Mouse (Mus musculus) heart, adult 2 months (tissue): ENCODE data around the gene Vmn1r233. TPM values are rescaled to one million over a fixed set of nuclear protein-coding genes. Genes with fewer than 3 reads are reported as not detected.

Source experiments
- DNase-seq, 2 experiments: peaks; one replicate each; pipeline ENCODE4 v3.0.0; 2021
- H3K27ac ChIP-seq: fragments of 200-600 bp; 2 replicates; pipeline ENCODE4 v1.8.1; 2022
- H3K27me3 ChIP-seq: fragments of 200-500 bp; 2 replicates; pipeline ENCODE4 v1.6.1; 2012; ENCODE audit warnings: mild to moderate bottlenecking, low read length, inconsistent platforms, mixed read lengths; ENCODE audit not compliant: control insufficient read depth, insufficient read depth
- H3K36me3 ChIP-seq: fragments of 200-500 bp; 2 replicates; pipeline ENCODE4 v1.6.1; 2012; ENCODE audit warnings: low read length, inconsistent platforms; ENCODE audit not compliant: control insufficient read depth, insufficient read depth
- H3K4me1 ChIP-seq: fragments of 200-500 bp; 2 replicates; pipeline ENCODE4 v1.6.1; 2011; ENCODE audit warnings: low read length; ENCODE audit not compliant: control insufficient read depth, insufficient read depth
- H3K4me3 ChIP-seq: fragments of 200-600 bp; 2 replicates; pipeline ENCODE4 v1.8.1; 2022
- H3K79me2 ChIP-seq: fragments of 200-500 bp; replicated peaks from 2 replicates; pipeline ENCODE4 v1.6.1; 2012; ENCODE audit warnings: mild to moderate bottlenecking, inconsistent platforms, low read length, moderate library complexity, mixed read lengths; ENCODE audit not compliant: control insufficient read depth, insufficient read depth
- H3K9ac ChIP-seq: fragments of 200-500 bp; 2 replicates; pipeline ENCODE4 v1.6.1; 2012; ENCODE audit warnings: low read depth, mild to moderate bottlenecking, control low read depth, inconsistent platforms, low read length, mixed read lengths
- CTCF ChIP-seq: fragments of 200-600 bp; IDR thresholded peaks from 2 replicates; pipeline ENCODE4 v1.8.1; 2022; ENCODE audit warnings: antibody characterized with exemption, mild to moderate bottlenecking, moderate library complexity
- EP300 ChIP-seq: fragments of 200-500 bp; IDR thresholded peaks from 2 replicates; pipeline ENCODE4 v1.6.1; 2011; ENCODE audit warnings: low read depth, low read length, control low read depth; ENCODE audit not compliant: insufficient read depth
- POLR2A ChIP-seq: fragments of 200-500 bp; IDR thresholded peaks from 2 replicates; pipeline ENCODE4 v1.6.1; 2011; ENCODE audit warnings: mild to moderate bottlenecking, low read depth, low read length, control low read depth; ENCODE audit not compliant: insufficient read depth
- WGBS: fragments of 180-500 bp; shearing (Covaris S2); methylation state at CpG from one replicate; pipeline ENCODE4 v1.1.7; 2018; 5-methylcytosine and 5-hydroxymethylcytosine counted together
- intact Hi-C: fragments of 180-260 bp; cut with DNase I; formaldehyde crosslinking; loops from one replicate; pipeline ENCODE4 v1.15.1; 2025
- polyA plus RNA-seq: library from polyadenylated mRNA; depleted of rRNA; stranded (reverse); fragments of >200 nt; gene quantifications from 2 replicates; pipeline ENCODE4 v1.2.3, GENCODE M21; 2012; rRNA removed
- total RNA-seq, 2 experiments: library from RNA; stranded (reverse); gene quantifications; 2 replicates each; pipeline ENCODE4 v1.2.3; 2021

The Vmn1r233 gene
- total and polyA plus RNA-seq, 3 experiments: not detected

DNA sequence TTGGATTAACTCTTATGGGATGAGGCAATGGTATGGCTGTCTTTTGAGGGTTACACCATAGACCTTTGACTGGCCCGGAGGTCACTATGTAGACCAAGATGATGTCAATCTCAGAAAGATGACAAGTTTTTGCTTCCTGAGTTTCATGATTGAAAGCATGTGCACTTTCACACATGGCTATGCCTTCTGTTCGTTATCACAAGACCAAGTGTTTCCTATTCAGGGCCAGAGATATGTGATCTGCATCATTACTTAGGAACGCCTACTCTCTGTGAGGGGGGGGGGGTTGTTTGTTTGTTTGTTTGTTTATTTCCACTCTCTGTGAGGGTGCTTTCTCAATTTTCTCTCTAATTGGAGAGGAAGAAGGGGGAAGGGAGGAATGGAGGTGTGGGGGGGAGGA is 52.0 kb downstream of the Vmn1r233 start:
- H3K4me3 ChIP-seq: peak overlapping the region; percentile 67
- WGBS: 32% methylated on average over 3 of the region's 3 CpGs
- H3K27ac ChIP-seq: peak overlapping the region; percentile 99
- H3K79me2 ChIP-seq: peaks cover 4% of the 10 kb centered on the region
- H3K36me3 ChIP-seq: peaks cover 27% of the 10 kb centered on the region
- DNase-seq: no peak
- no peaks in the 10 kb centered on the region for H3K27me3 ChIP-seq
- TF ChIP-seq CTCF (no peak), EP300 (no peak), POLR2A (no peak)
- peaks cover 6% of the 10 kb centered on the region for H3K4me1 ChIP-seq
- intact Hi-C loops: loop anchor here (10.0 kb wide), 2 partner anchors 591 to 621 kb away; partner anchors contain the start of genes Zfp52 and Zfp948
- peak overlapping the region; percentile 50; the same call in 1 of the 2 replicates for H3K9ac ChIP-seq

Other genes starting within 250 kb of the Vmn1r233 start
- not detected for gene Vmn1r228, start 210.3 kb downstream of the Vmn1r233 start, total RNA-seq
- gene Vmn1r228, start 210.3 kb downstream of the Vmn1r233 start, polyA plus RNA-seq: not detected in 2 replicates
- gene Vmn1r229, start 184.9 kb downstream of the Vmn1r233 start, total RNA-seq: under 1 TPM in 1 of 2 experiments, not detected in 1; 0.02 TPM
- not detected in 2 replicates for gene Vmn1r229, start 184.9 kb downstream of the Vmn1r233 start, polyA plus RNA-seq
- gene Vmn1r230, start 156.0 kb downstream of the Vmn1r233 start, total RNA-seq: not detected
- not detected in 2 replicates for gene Vmn1r230, start 156.0 kb downstream of the Vmn1r233 start, polyA plus RNA-seq
- gene Vmn1r231, start 91.4 kb downstream of the Vmn1r233 start, total RNA-seq: not detected
- gene Vmn1r231, start 91.4 kb downstream of the Vmn1r233 start, polyA plus RNA-seq: not detected in 2 replicates
- gene Vmn1r232, start 76.8 kb downstream of the Vmn1r233 start, total RNA-seq: not detected
- gene Vmn1r232, start 76.8 kb downstream of the Vmn1r233 start, polyA plus RNA-seq: not detected in 2 replicates
- 100 to 1,000 TPM; 167 to 188 TPM for gene Ppp2r1a, start 51.2 kb downstream of the Vmn1r233 start, total RNA-seq
- 251 and 323 TPM in 2 replicates for gene Ppp2r1a, start 51.2 kb downstream of the Vmn1r233 start, polyA plus RNA-seq
- gene Zfp160, start 12.4 kb upstream of the Vmn1r233 start, total RNA-seq: 1 to 10 TPM; 8.6 TPM
- 3.4 and 6.4 TPM in 2 replicates for gene Zfp160, start 12.4 kb upstream of the Vmn1r233 start, polyA plus RNA-seq
- gene Vmn1r234, start 229.6 kb upstream of the Vmn1r233 start, total RNA-seq: not detected
- gene Vmn1r234, start 229.6 kb upstream of the Vmn1r233 start, polyA plus RNA-seq: not detected in 2 replicates